Mouse (Mus musculus): ENCODE data around the gene Pdyn.

Pdyn gene

GRCm38 (mm10) chr2:129699484-129700158 lies at the start of gene Pdyn:
TSS of gene Pdyn (minus strand) at chr2:129699844.
- in situ Hi-C loops (cut with MboI) = loop anchor here (25.0 kb wide), 1 partner anchor 188 kb away; no protein-coding TSS in a partner anchor

DNA sequence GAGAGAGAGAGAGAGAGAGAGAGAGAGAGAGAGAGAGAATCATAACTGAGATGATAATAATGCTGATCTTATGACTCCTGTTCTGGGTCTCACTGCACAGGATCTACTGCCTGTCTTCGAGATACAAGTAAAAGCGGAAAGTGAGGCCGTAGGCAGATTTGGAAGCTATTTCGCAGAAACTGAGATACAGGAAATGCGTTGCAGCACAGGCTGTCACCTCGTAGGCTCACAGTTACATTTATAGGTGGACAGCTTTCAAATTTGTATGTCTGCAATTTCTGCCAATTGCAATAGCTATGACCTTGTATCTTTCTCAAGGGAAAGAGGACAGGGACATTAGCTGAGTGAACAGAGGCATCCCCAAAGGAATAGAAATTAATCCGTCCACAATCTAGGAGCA lies 42.4 kb upstream of the Pdyn start:
- in situ Hi-C loops (cut with MboI) = no loop called here

- in situ Hi-C loops (cut with MboI) = no loop called here
These were observed 40.9 kb upstream of the Pdyn start for GRCm38 (mm10) chr2:129740515-129740914.

GRCm38 (mm10) chr2:129734031-129734430 lies 34.4 kb upstream of the Pdyn start:
- in situ Hi-C loops (cut with MboI) = no loop called here

DNA sequence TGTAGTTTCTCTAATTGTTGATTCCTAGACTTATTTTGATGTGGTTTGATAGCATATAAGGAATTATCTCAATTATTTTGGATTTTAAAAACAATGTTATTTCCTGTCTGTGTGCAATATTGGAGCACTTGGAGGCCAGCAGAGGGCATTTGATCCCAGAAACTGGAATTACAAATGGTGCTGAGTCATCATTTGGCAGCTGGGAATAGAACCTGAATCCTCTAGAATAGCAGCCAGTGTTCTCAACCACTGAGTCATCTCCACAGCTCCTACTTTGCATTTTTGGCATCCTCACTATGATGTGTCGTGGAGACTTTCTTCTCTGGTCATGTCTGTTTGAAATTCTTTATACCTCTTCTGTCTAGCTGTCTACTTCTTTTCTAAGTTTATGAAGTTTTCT lies 30.0 kb upstream of the Pdyn start:
- in situ Hi-C loops (cut with MboI) = no loop called here

- in situ Hi-C loops (cut with MboI) = no loop called here
These were observed 16.0 kb upstream of the Pdyn start for GRCm38 (mm10) chr2:129715671-129716070.

DNA sequence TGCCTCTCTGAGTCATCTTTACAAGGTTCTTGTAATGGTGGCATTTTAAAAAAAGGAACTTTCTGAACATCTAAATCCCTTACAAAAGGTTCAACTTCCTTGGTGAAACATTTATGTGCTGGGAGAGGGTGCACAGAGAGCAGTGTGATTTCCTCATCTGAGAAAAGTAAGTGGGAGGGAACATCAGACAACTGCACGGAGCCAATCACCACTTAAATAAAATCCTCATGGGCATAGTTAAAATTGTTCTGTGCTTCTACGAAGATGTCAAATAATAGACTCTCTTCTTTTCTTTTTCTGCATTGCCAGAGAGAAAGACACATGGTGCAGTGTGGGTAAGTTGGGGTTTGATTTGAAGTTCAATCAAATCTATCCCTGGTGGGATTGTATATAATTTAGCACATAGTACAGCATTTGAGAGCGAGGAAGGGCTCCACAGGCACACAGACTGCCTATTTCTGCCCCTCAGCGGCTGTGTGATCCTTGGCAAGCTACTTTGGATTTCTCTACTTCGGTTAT lies 13.4 kb upstream of the Pdyn start:
- in situ Hi-C loops (cut with MboI) = no loop called here

- in situ Hi-C loops (cut with MboI) = loop anchor here (25.0 kb wide), 1 partner anchor 191 kb away; no protein-coding TSS in a partner anchor
These were observed 3.6 kb downstream of the Pdyn start for GRCm38 (mm10) chr2:129696059-129696458.

GRCm38 (mm10) chr2:129694303-129694702 lies 5.3 kb downstream of the Pdyn start:
- in situ Hi-C loops (cut with MboI) = loop anchor here (25.0 kb wide), 1 partner anchor 193 kb away; no protein-coding TSS in a partner anchor

- in situ Hi-C loops (cut with MboI) = loop anchor here (25.0 kb wide), 1 partner anchor 195 kb away; no protein-coding TSS in a partner anchor
These were observed 7.0 kb downstream of the Pdyn start for GRCm38 (mm10) chr2:129692694-129693093.

GRCm38 (mm10) chr2:129689694-129690093 lies 9.9 kb downstream of the Pdyn start:
- in situ Hi-C loops (cut with MboI) = loop anchor here (25.0 kb wide), 1 partner anchor 198 kb away; no protein-coding TSS in a partner anchor

GRCm38 (mm10) chr2:129688036-129688625 lies 11.5 kb downstream of the Pdyn start:
- in situ Hi-C loops (cut with MboI) = loop anchor here (25.0 kb wide), 1 partner anchor 199 kb away; no protein-coding TSS in a partner anchor

DNA sequence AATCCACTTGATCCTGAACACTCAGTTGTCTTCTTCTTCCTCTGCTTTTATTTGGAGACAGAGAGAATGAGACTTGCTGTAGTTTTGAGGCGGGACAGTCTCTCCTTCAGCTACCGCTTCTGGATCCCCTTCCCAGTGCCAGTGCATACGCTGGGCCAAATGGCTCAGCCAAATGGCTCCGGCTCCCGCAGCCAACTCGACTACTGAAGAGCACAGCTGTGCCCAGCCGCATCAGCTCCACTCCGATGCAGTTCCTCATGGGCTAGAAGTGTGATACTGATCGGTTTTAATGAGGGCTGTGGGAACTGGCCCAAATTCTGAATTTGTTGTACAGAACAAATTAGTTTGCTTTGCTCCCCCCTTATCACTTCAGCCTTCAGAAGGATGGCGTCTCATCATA lies 12.7 kb downstream of the Pdyn start:
- in situ Hi-C loops (cut with MboI) = loop anchor here (25.0 kb wide), 1 partner anchor 200 kb away; no protein-coding TSS in a partner anchor

GRCm38 (mm10) chr2:129684014-129684413 lies 15.6 kb downstream of the Pdyn start:
- in situ Hi-C loops (cut with MboI) = loop anchor here (25.0 kb wide), 1 partner anchor 203 kb away; no protein-coding TSS in a partner anchor

DNA sequence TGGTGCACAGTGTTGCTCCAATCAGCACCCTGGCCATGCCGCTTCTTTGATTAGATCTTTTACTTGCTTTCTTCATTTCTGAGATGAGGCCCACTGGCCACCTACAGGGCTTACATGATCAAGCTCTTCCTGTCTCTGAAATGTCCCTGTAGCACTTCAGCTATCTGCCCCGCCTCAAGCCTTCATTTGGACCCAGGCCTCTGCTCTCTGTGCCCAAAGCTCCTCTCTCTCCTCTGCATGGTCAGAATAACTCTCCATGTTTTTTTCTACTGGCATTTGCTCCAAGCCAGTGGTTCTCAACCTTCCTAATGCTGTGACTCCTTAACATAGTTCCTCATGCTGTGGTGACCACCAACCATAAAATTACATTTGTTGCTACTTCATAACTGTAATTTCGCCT lies 19.4 kb downstream of the Pdyn start:
- in situ Hi-C loops (cut with MboI) = loop anchor here (25.0 kb wide), 1 partner anchor 207 kb away; no protein-coding TSS in a partner anchor

GRCm38 (mm10) chr2:129679066-129679465 lies 20.6 kb downstream of the Pdyn start:
- in situ Hi-C loops (cut with MboI) = loop anchor here (25.0 kb wide), 1 partner anchor 208 kb away; no protein-coding TSS in a partner anchor

DNA sequence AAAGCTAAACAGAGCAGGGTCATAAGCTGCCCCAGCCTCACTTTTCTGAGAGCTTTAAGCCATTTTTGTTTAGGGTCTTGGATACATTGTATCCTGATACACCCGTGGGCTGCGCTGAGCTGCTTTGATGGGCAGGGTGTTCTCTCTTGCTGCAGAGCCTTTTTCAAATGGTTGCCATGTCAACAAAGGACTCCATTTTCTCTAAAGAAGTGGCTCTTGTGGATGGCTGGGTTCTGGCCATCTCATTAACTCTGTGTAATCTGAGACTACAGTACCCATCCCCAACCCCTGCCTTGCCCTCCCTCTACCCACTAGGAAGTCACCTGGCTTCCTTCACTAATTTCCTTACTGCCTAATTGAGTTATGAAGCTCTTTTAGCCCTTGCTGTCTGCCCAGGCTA lies 22.0 kb downstream of the Pdyn start:
- in situ Hi-C loops (cut with MboI) = loop anchor here (25.0 kb wide), 1 partner anchor 210 kb away; no protein-coding TSS in a partner anchor

- in situ Hi-C loops (cut with MboI) = loop anchor here (25.0 kb wide), 1 partner anchor 212 kb away; no protein-coding TSS in a partner anchor
These were observed 24.6 kb downstream of the Pdyn start for GRCm38 (mm10) chr2:129674935-129675634.

DNA sequence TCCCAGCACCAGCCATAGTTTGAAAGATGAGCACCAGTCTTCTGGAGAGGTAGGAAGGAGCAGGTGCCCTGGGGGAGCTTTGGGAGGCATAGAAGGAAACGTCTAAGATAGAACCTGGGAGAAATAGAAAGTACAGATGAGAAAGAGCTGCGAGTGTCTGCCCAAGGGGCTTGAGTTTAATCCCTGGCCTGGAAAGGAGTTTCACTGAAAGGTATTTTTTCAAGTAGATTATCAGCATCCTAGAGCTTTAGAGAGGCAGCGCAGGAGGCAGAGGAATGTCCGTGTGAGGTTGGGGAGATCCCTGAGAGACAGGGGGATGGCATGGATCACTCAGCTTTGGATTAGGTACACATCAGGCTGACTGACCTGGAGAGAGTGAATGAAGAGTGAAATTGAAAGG lies 27.7 kb downstream of the Pdyn start:
- in situ Hi-C loops (cut with MboI) = no loop called here

DNA sequence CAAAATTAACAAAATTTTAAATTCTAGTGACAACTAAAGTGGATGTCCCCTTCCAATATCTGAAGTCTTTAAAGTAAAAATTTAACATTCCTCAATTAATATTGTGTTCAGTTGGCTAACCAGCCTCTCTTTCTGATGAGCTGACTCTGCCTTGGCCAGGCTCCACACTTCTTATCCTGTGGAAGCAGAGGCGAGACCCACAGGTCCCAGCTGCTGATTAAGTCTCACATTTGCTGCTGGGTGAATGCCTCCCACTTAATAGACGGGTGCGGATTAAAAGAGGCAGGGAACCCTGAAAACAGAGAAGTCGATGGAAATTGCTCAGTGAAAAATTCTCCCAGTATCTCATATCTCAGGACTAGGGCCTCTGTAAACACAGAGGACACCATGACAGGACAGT lies 37.2 kb downstream of the Pdyn start:
- in situ Hi-C loops (cut with MboI) = no loop called here

GRCm38 (mm10) chr2:129660020-129660419 lies 39.6 kb downstream of the Pdyn start:
- in situ Hi-C loops (cut with MboI) = no loop called here

DNA sequence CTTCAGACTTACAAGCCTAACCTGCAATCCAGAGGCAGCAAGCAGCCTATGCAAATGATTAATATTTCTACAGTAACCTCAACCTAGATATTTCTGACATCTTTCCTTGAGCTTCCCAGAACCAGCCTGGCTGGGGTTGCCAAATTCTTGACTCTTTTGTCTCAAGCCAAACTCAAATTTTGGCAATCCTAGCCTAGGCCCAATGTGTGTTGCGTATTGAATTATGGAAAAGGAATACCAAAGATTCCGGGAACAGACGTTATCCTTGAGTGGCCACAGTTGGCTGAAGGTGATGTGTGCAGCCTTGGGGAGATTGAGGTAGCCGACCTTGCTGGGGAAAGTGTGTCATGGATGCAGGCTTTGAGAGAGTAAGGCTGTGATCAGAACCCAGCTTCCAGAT lies 40.8 kb downstream of the Pdyn start:
- in situ Hi-C loops (cut with MboI) = no loop called here
